In genomic region chr14:46881581-46882430, GRCm38 (mm10) we compare ENCODE assay signal across 9 mouse cellular contexts. TPM values are rescaled to one million over a fixed set of nuclear protein-coding genes. Genes with fewer than 3 reads are reported as not detected.
DNase-seq lines count a peak whose midpoint lies in the region; ATAC-seq lines count a peak whose summit lies in the region.
"Had no signal": no experiment of that assay in that cellular context is flagged by ENCODE, and none has a peak within 500 bp of the region (broad histone marks: within the 10 kb centered on the region; RNA-seq: fewer than 3 reads in every experiment).

No protein-coding gene starts in this region.

- peak overlapping the region; percentile 93 for H3K27ac ChIP-seq in embryonic facial prominence, embryonic 10.5 days (replicated peaks)
- H3K27ac ChIP-seq in heart, embryonic 13.5 days (replicated peaks) = peak overlapping the region; percentile 96
- 0 out of 2 replicates have a peak overlapping the region, but pooled peaks have one; percentile 26 for H3K27ac ChIP-seq in midbrain, embryonic 15.5 days

- H3K4me3 ChIP-seq in embryonic facial prominence, embryonic 10.5 days = peak overlapping the region; percentile 79
- H3K4me3 ChIP-seq in heart, embryonic 13.5 days = peak overlapping the region; percentile 70
- peak overlapping the region; percentile 77 for H3K4me3 ChIP-seq in midbrain, embryonic 15.5 days

- no peaks in the 10 kb centered on the region for H3K36me3 ChIP-seq in embryonic facial prominence, embryonic 10.5 days (replicated peaks)
- peaks cover under 1% of the 10 kb centered on the region; the same call in 1 of the 2 replicates for H3K36me3 ChIP-seq in heart, embryonic 13.5 days
- H3K36me3 ChIP-seq in midbrain, embryonic 15.5 days (replicated peaks) = no peaks in the 10 kb centered on the region
- H3K36me3 ChIP-seq: G1E had no signal

- H3K27me3 ChIP-seq in embryonic facial prominence, embryonic 10.5 days (replicated peaks; ENCODE audit: low read depth, poor library complexity, severe bottlenecking) = no peaks in the 10 kb centered on the region
- H3K27me3 ChIP-seq in heart, embryonic 13.5 days (replicated peaks) = no peaks in the 10 kb centered on the region; the same call in 1 of the 2 replicates
- peaks cover 3% of the 10 kb centered on the region; the same call in 1 of the 2 replicates for H3K27me3 ChIP-seq in midbrain, embryonic 15.5 days (replicated peaks)

- H3K9ac ChIP-seq in heart, embryonic 13.5 days = peak overlapping the region; percentile 96
- peak overlapping the region; percentile 65; the same call in 1 of the 2 replicates for H3K9ac ChIP-seq in midbrain, embryonic 15.5 days

- peak; percentile 49 for DNase-seq in kidney, adult 18-20 months
- DNase-seq in kidney, adult 11 months = no peak
- peak; percentile 45 for DNase-seq in NIH3T3 (ENCODE audit: low read depth)
- peak; percentile 67 for DNase-seq in embryonic facial prominence, embryonic 10.5 days (ENCODE audit: low spot score)
- peak; percentile 13 for DNase-seq in kidney, postnatal 14 days

- peaks cover 53% of the 10 kb centered on the region for H3K4me1 ChIP-seq in embryonic facial prominence, embryonic 10.5 days
- peaks cover 33% of the 10 kb centered on the region for H3K4me1 ChIP-seq in heart, embryonic 13.5 days
- H3K4me1 ChIP-seq in midbrain, embryonic 15.5 days = peaks cover 32% of the 10 kb centered on the region

- no peaks in the 10 kb centered on the region for H3K9me3 ChIP-seq in embryonic facial prominence, embryonic 10.5 days
- H3K9me3 ChIP-seq in heart, embryonic 13.5 days = no peaks in the 10 kb centered on the region
- H3K9me3 ChIP-seq in midbrain, embryonic 15.5 days = no peaks in the 10 kb centered on the region

- 3% methylated on average over 40 of the region's 40 CpGs for WGBS in embryonic facial prominence, embryonic 10.5 days
- WGBS in heart, embryonic 13.5 days = 4% methylated on average over 40 of the region's 40 CpGs
- 4% methylated on average over 40 of the region's 40 CpGs for WGBS in midbrain, embryonic 15.5 days

- no peak for ATAC-seq in heart, embryonic 13.5 days (ENCODE audit: extremely low read depth, insufficient number of reproducible peaks, low FRiP score, low TSS enrichment)
- no peak; the same call in 1 of the 2 replicates for ATAC-seq in midbrain, embryonic 15.5 days (replicated peaks)
- ATAC-seq in inflammation-experienced regulatory T-cells, adult 6 months = no peak

- H3K4me2 ChIP-seq in heart, embryonic 13.5 days = peak overlapping the region; percentile 95
- H3K4me2 ChIP-seq in midbrain, embryonic 15.5 days = peak overlapping the region; percentile 99

RNA-seq across cellular contexts. Expression of gene Samd4, which starts 0.8 kb away (rescaled TPM):
- polyA plus RNA-seq in embryonic facial prominence, embryonic 10.5 days (2016; fragmentation: Nextera tagmentation; extraction: Ambion mirVana) = 3.1 and 4.6 TPM in 2 replicates
- polyA plus RNA-seq in heart, embryonic 13.5 days (2015; fragmentation: Nextera tagmentation; extraction: Ambion mirVana) = 13.4 and 16.3 TPM in 2 replicates
- 4.2 and 4.5 TPM in 2 replicates for polyA plus RNA-seq in midbrain, embryonic 15.5 days (2015; fragmentation: Nextera tagmentation; extraction: Ambion mirVana)
- polyA plus RNA-seq in inflammation-experienced regulatory T-cells, adult 6 months (2017; shearing (Covaris generic)) = not detected
- polyA plus RNA-seq: G1E had no signal

RNA-seq across cellular contexts. Expression of gene Cgrrf1, which starts 49.9 kb away (rescaled TPM):
- polyA plus RNA-seq in embryonic facial prominence, embryonic 10.5 days (2016; fragmentation: Nextera tagmentation; extraction: Ambion mirVana) = 32.1 and 35.9 TPM in 2 replicates
- polyA plus RNA-seq in heart, embryonic 13.5 days (2015; fragmentation: Nextera tagmentation; extraction: Ambion mirVana) = 24.3 and 25.4 TPM in 2 replicates
- polyA plus RNA-seq in midbrain, embryonic 15.5 days (2015; fragmentation: Nextera tagmentation; extraction: Ambion mirVana) = 17.9 and 20.1 TPM in 2 replicates
- polyA plus RNA-seq in inflammation-experienced regulatory T-cells, adult 6 months (2017; shearing (Covaris generic)) = 10 to 100 TPM in 2 of 3 experiments, 1 to 10 TPM in 1; 8.2 to 12.2 (median 11.3) TPM

RNA-seq across cellular contexts. Expression of gene Gmfb, which starts 59.8 kb away (rescaled TPM):
- polyA plus RNA-seq in embryonic facial prominence, embryonic 10.5 days (2016; fragmentation: Nextera tagmentation; extraction: Ambion mirVana) = 101 and 107 TPM in 2 replicates
- 47.6 and 47.9 TPM in 2 replicates for polyA plus RNA-seq in heart, embryonic 13.5 days (2015; fragmentation: Nextera tagmentation; extraction: Ambion mirVana)
- polyA plus RNA-seq in midbrain, embryonic 15.5 days (2015; fragmentation: Nextera tagmentation; extraction: Ambion mirVana) = 113 and 125 TPM in 2 replicates
- 100 to 1,000 TPM in 1 of 3 experiments, 10 to 100 TPM in 2; 93.1 to 115 (median 98.6) TPM for polyA plus RNA-seq in inflammation-experienced regulatory T-cells, adult 6 months (2017; shearing (Covaris generic))

Comparison
In these comparisons a context has a peak if more than half of its experiments do, and no peak if none do; other contexts are left out.
1. H3K27ac ChIP-seq: peak in every context shown above with its lines; median percentile 96 in heart, embryonic 13.5 days; 93 in embryonic facial prominence, embryonic 10.5 days; 26 in midbrain, embryonic 15.5 days.